Mouse (Mus musculus) hindbrain, embryonic 12.5 days (tissue): ENCODE data around the gene Krtap3-1. TPM values are rescaled to one million over a fixed set of nuclear protein-coding genes. Genes with fewer than 3 reads are reported as not detected.

Source experiments
- polyA plus RNA-seq: library from polyadenylated mRNA; unstranded; fragments of >200 nt; fragmentation: Nextera tagmentation; extraction: Ambion mirVana; gene quantifications from 2 replicates; pipeline ENCODE4 v1.2.1, GENCODE M21; 2016

The Krtap3-1 gene
- polyA plus RNA-seq, 1 experiment from 2014 or later, result not detected

Other genes starting within 250 kb of the Krtap3-1 start
- gene Krt25, start 243.7 kb downstream of the Krtap3-1 start, polyA plus RNA-seq, result not detected in 2 replicates
- gene Krt26, start 228.7 kb downstream of the Krtap3-1 start, polyA plus RNA-seq, result 0.27 and 0.30 TPM in 2 replicates
- gene Krt27, start 215.5 kb downstream of the Krtap3-1 start, polyA plus RNA-seq, result not detected in 2 replicates
- gene Krt28, start 191.7 kb downstream of the Krtap3-1 start, polyA plus RNA-seq, result 0.21 and 0.27 TPM in 2 replicates
- gene Krt10, start 177.3 kb downstream of the Krtap3-1 start, polyA plus RNA-seq, result 32.7 and 39.8 TPM in 2 replicates
- 0.12 TPM in 1 of 2 replicates, not detected in the other for gene Krt12, start 144.4 kb downstream of the Krtap3-1 start, polyA plus RNA-seq
- gene Krt20, start 128.5 kb downstream of the Krtap3-1 start, polyA plus RNA-seq, result 0.35 TPM in 2 replicates
- 0.22 TPM in 1 of 2 replicates, not detected in the other for gene Krt23, start 73.5 kb downstream of the Krtap3-1 start, polyA plus RNA-seq
- gene Krt39, start 45.3 kb downstream of the Krtap3-1 start, polyA plus RNA-seq, result not detected in 2 replicates
- gene Krt40, start 23.5 kb downstream of the Krtap3-1 start, polyA plus RNA-seq, result not detected in 2 replicates
- gene Krtap3-3, start 15.8 kb downstream of the Krtap3-1 start, polyA plus RNA-seq, result not detected in 2 replicates
- gene Krtap3-2, start 9.8 kb downstream of the Krtap3-1 start, polyA plus RNA-seq, result not detected in 2 replicates
- not detected in 2 replicates for gene Gm11939, start 7.2 kb downstream of the Krtap3-1 start, polyA plus RNA-seq
- gene Krtap1-5, start 14.4 kb upstream of the Krtap3-1 start, polyA plus RNA-seq, result not detected in 2 replicates
- not detected in 2 replicates for gene Krtap1-4, start 17.0 kb upstream of the Krtap3-1 start, polyA plus RNA-seq
- gene Krtap1-3, start 24.7 kb upstream of the Krtap3-1 start, polyA plus RNA-seq, result not detected in 2 replicates
- not detected in 2 replicates for gene Krtap9-3, start 31.5 kb upstream of the Krtap3-1 start, polyA plus RNA-seq
- not detected in 2 replicates for gene Gm11938, start 36.7 kb upstream of the Krtap3-1 start, polyA plus RNA-seq
- not detected in 2 replicates for gene Gm11937, start 43.6 kb upstream of the Krtap3-1 start, polyA plus RNA-seq
- not detected in 2 replicates for gene Krtap2-4, start 48.2 kb upstream of the Krtap3-1 start, polyA plus RNA-seq
- not detected in 2 replicates for gene Gm11562, start 53.8 kb upstream of the Krtap3-1 start, polyA plus RNA-seq
- gene Krtap4-1, start 61.6 kb upstream of the Krtap3-1 start, polyA plus RNA-seq, result not detected in 2 replicates
- not detected in 2 replicates for gene Krtap4-2, start 68.5 kb upstream of the Krtap3-1 start, polyA plus RNA-seq
- gene Krtap4-7, start 77.5 kb upstream of the Krtap3-1 start, polyA plus RNA-seq, result not detected in 2 replicates
- gene Gm11555, start 83.6 kb upstream of the Krtap3-1 start, polyA plus RNA-seq, result not detected in 2 replicates
- gene Gm11563, start 92.3 kb upstream of the Krtap3-1 start, polyA plus RNA-seq, result not detected in 2 replicates
- not detected in 2 replicates for gene Krtap4-6, start 99.3 kb upstream of the Krtap3-1 start, polyA plus RNA-seq
- not detected in 2 replicates for gene Gm14190, start 124.1 kb upstream of the Krtap3-1 start, polyA plus RNA-seq
- not detected in 2 replicates for gene Gm14180, start 167.7 kb upstream of the Krtap3-1 start, polyA plus RNA-seq
- gene Gm11595, start 206.3 kb upstream of the Krtap3-1 start, polyA plus RNA-seq, result not detected in 2 replicates
- gene Krtap4-8, start 214.1 kb upstream of the Krtap3-1 start, polyA plus RNA-seq, result not detected in 2 replicates
- not detected in 2 replicates for gene Krtap4-9, start 218.6 kb upstream of the Krtap3-1 start, polyA plus RNA-seq
- gene Gm11596, start 226.8 kb upstream of the Krtap3-1 start, polyA plus RNA-seq, result not detected in 2 replicates
- not detected in 2 replicates for gene Gm11569, start 232.3 kb upstream of the Krtap3-1 start, polyA plus RNA-seq
- gene Gm11554, start 237.8 kb upstream of the Krtap3-1 start, polyA plus RNA-seq, result not detected in 2 replicates
- not detected in 2 replicates for gene Krtap4-13, start 243.3 kb upstream of the Krtap3-1 start, polyA plus RNA-seq
- not detected in 2 replicates for gene Gm11564, start 249.0 kb upstream of the Krtap3-1 start, polyA plus RNA-seq